In the genomic region with DNA sequence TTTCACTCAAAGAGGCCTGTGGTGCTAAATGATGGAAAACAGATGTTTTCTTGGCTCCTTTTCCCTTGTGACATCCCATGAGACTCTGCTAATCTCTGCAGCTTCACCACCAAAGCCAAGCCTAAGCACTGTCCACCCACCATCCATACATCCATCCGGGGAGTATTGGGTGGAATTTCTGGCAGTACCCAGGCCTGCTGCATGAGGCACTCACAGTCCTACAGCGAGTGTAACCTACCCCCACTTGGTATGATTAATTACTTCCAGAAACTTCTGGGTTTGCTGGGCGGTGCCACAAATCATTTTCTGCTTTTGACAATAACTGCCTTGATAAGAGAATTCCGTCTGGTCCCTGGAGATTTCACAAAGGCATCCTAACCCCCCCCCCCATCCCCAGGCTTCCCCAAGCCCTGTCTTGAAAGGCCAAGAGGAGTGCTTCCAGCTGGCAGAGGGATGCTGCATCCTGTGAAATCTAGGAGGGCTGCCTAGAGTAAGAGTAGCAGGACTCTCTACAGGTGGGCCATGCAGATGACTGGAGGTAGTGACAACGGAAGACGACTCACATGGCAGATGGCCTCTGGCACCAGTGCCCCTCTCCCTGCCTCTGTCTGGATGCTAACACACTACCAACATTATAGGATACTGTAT, we compare ENCODE assay signal across 16 mouse cellular contexts. TPM values are rescaled to one million over a fixed set of nuclear protein-coding genes. Genes with fewer than 3 reads are reported as not detected.
DNase-seq lines count a peak whose midpoint lies in the region; ATAC-seq and TF ChIP-seq lines count a peak whose summit lies in the region.
"Had no signal": no experiment of that assay in that cellular context is flagged by ENCODE, and none has a peak within 500 bp of the region (broad histone marks: within the 10 kb centered on the region; RNA-seq: fewer than 3 reads in every experiment).

No protein-coding gene starts in this region.

- 73% methylated on average over 6 of the region's 6 CpGs for WGBS in kidney, adult 2 months
- 73% methylated on average over 6 of the region's 6 CpGs for WGBS in hindbrain, embryonic 14.5 days

- H3K36me3 ChIP-seq in kidney, adult 2 months (ENCODE audit: control insufficient read depth, insufficient read depth, low read length), result no peaks in the 10 kb centered on the region
- no peaks in the 10 kb centered on the region for H3K36me3 ChIP-seq in hindbrain, embryonic 14.5 days (replicated peaks; ENCODE audit: control insufficient read depth, insufficient read depth)
- H3K36me3 ChIP-seq: embryonic facial prominence, embryonic 15.5 days; intestine, embryonic 15.5 days; liver, embryonic 15.5 days; neural tube, embryonic 13.5 days had no signal

- H3K27me3 ChIP-seq in kidney, adult 2 months (replicated peaks; ENCODE audit: control insufficient read depth, insufficient read depth, low read length), result no peaks in the 10 kb centered on the region
- H3K27me3 ChIP-seq in hindbrain, embryonic 14.5 days (ENCODE audit: control insufficient read depth, insufficient read depth, low read length), result no peaks in the 10 kb centered on the region
- H3K27me3 ChIP-seq: embryonic facial prominence, embryonic 15.5 days; intestine, embryonic 15.5 days; liver, embryonic 15.5 days; neural tube, embryonic 13.5 days had no signal

- intact Hi-C loops in heart, postnatal 10 days (cut with DNase I), result no loop called here

- ATAC-seq in erythroblast, adult 5-6 weeks (replicated peaks; ENCODE audit: low FRiP score, poor library complexity, severe bottlenecking), result no peak
- ATAC-seq in hindbrain, embryonic 14.5 days (ENCODE audit: low FRiP score), result no peak
- ATAC-seq: forebrain, embryonic 16.5 days; intestine, embryonic 15.5 days; midbrain, embryonic 16.5 days had no signal

- no peak overlapping the region for H3K27ac ChIP-seq in kidney, adult 2 months (ENCODE audit: insufficient read depth, low read depth, low read length)
- H3K27ac ChIP-seq in hindbrain, embryonic 14.5 days, result no peak overlapping the region
- H3K27ac ChIP-seq: embryonic facial prominence, embryonic 15.5 days; intestine, embryonic 15.5 days; liver, embryonic 15.5 days; neural tube, embryonic 13.5 days had no signal

- H3K4me2 ChIP-seq in hindbrain, embryonic 14.5 days (replicated peaks), result no peak overlapping the region
- H3K4me2 ChIP-seq: embryonic facial prominence, embryonic 15.5 days; intestine, embryonic 15.5 days; liver, embryonic 15.5 days; neural tube, embryonic 13.5 days had no signal

- no peak overlapping the region for H3K4me3 ChIP-seq in kidney, adult 2 months (ENCODE audit: insufficient read depth, low read depth, low read length)
- H3K4me3 ChIP-seq in hindbrain, embryonic 14.5 days (replicated peaks; ENCODE audit: low read length), result no peak overlapping the region
- H3K4me3 ChIP-seq: embryonic facial prominence, embryonic 15.5 days; intestine, embryonic 15.5 days; liver, embryonic 15.5 days; neural tube, embryonic 13.5 days had no signal

- DNase-seq in kidney, adult 2 months, result peak; percentile 32
- DNase-seq in kidney, adult 11 months, result no peak
- peak; percentile 93 for DNase-seq in NIH3T3 (ENCODE audit: low read depth)
- DNase-seq in heart, postnatal 10 days, result peak; percentile 55 to 64
- peak; percentile 26 for DNase-seq in lung, postnatal 14 days
- no peak for DNase-seq in hindbrain, embryonic 14.5 days (ENCODE audit: low spot score)
- DNase-seq: cerebellum, adult 2 months; retina, postnatal 1 day; thymus, adult 18-20 months had no signal

- TF ChIP-seq POLR2A in kidney, adult 2 months (IDR thresholded peaks at IDR 0.05; ENCODE audit: low read depth, low read length), result no peak

- no peaks in the 10 kb centered on the region for H3K9me3 ChIP-seq in hindbrain, embryonic 14.5 days (ENCODE audit: control insufficient read depth, low read length)
- H3K9me3 ChIP-seq: embryonic facial prominence, embryonic 15.5 days; intestine, embryonic 15.5 days; liver, embryonic 15.5 days; neural tube, embryonic 13.5 days had no signal

- no peaks in the 10 kb centered on the region for H3K4me1 ChIP-seq in kidney, adult 2 months (ENCODE audit: control insufficient read depth, insufficient read depth, low read length)
- H3K4me1 ChIP-seq in hindbrain, embryonic 14.5 days (replicated peaks; ENCODE audit: control insufficient read depth, insufficient read depth, low read length), result no peaks in the 10 kb centered on the region; the same call in 1 of the 2 replicates
- H3K4me1 ChIP-seq: liver, embryonic 15.5 days had no signal

- TF ChIP-seq CTCF in kidney, adult 2 months (conservative IDR thresholded peaks at IDR 0.05; ENCODE audit: insufficient read depth, insufficient read length, low read depth, low read length), result no peak

- H3K9ac ChIP-seq in hindbrain, embryonic 14.5 days, result no peak overlapping the region
- H3K9ac ChIP-seq: embryonic facial prominence, embryonic 15.5 days; intestine, embryonic 15.5 days; liver, embryonic 15.5 days; neural tube, embryonic 13.5 days had no signal

RNA-seq across cellular contexts. Expression of gene Map10, which starts 31.1 kb away (rescaled TPM):
- 1.8 and 2.7 TPM in 2 replicates for polyA plus RNA-seq in kidney, adult 2 months (2012; rRNA removed)
- 1 to 10 TPM; 5.8 to 6.5 TPM for total RNA-seq in heart, postnatal 10 days (2021)
- 0.42 TPM in 1 of 2 replicates, not detected in the other for total RNA-seq in erythroblast, adult 5-6 weeks (2015; ENCODE audit: low replicate concordance)
- total RNA-seq in erythroblast, adult 5-6 weeks (2017; ENCODE audit: low replicate concordance), result 0.14 TPM in 1 of 2 replicates, not detected in the other
- 8.7 and 10.2 TPM in 2 replicates for polyA plus RNA-seq in hindbrain, embryonic 14.5 days (2014; fragmentation: Nextera tagmentation; extraction: Ambion mirVana)

Comparison
In these comparisons a context has a peak if more than half of its experiments do, and no peak if none do; other contexts are left out.
1. DNase-seq: peak in kidney, adult 2 months (single experiment), NIH3T3 (single experiment), heart, postnatal 10 days (2 of 2) and lung, postnatal 14 days (single experiment); none in kidney, adult 11 months (single experiment) and hindbrain, embryonic 14.5 days (single experiment).
2. RNA of gene Map10, which starts 31.1 kb away (total RNA-seq): 5.8 to 6.5 TPM in heart, postnatal 10 days; 0.14 to 0.42 TPM in erythroblast, adult 5-6 weeks; every median in the first group is over 4 times any median in the second.